Mouse (Mus musculus) G1E (cell line): ENCODE measurements at regions not wholly inside any gene's neighbourhood (a gene's known extent, or its start where the extent isn't known, plus 50 kb on each side); places are given as distances from the start of the nearest gene placed in this dataset.

Experiments used
- ATAC-seq: 2 replicates; pipeline ENCODE4 v1.8.0; 2016; ENCODE audit warnings: mild to moderate bottlenecking; ENCODE audit not compliant: insufficient number of reproducible peaks, poor library complexity, low FRiP score, severe bottlenecking; ENCODE audit errors: extremely low read depth
- DNase-seq: peaks from one replicate; pipeline ENCODE4 v3.0.0; 2012; ENCODE audit warnings: low spot score
- H3K27me3 ChIP-seq: 2 replicates; pipeline ENCODE4 v1.6.1; 2012; ENCODE audit warnings: mild to moderate bottlenecking, low read length, inconsistent platforms; ENCODE audit not compliant: insufficient read depth
- H3K36me3 ChIP-seq: replicated peaks from 2 replicates; pipeline ENCODE3; 2012; ENCODE audit warnings: mild to moderate bottlenecking, inconsistent platforms
- H3K4me1 ChIP-seq: 2 replicates; pipeline ENCODE4 v1.6.1; 2012; ENCODE audit warnings: low read depth, low read length, inconsistent platforms, mixed read lengths; ENCODE audit not compliant: insufficient read depth
- H3K4me3 ChIP-seq: 2 replicates; pipeline ENCODE4 v1.5.1; 2012; ENCODE audit warnings: low read depth, mild to moderate bottlenecking, inconsistent platforms, low read length, moderate library complexity, mixed read lengths
- H3K9me3 ChIP-seq: replicated peaks from 2 replicates; pipeline ENCODE4 v1.6.1; 2012; ENCODE audit warnings: inconsistent platforms
- CTCF ChIP-seq: IDR thresholded peaks from 2 replicates; pipeline ENCODE4 v1.5.1; 2012; ENCODE audit warnings: low read depth, low read length, inconsistent platforms, mixed read lengths
- GATA1 ChIP-seq: IDR thresholded peaks from 2 replicates; pipeline ENCODE4 v1.6.1; 2012; ENCODE audit warnings: borderline replicate concordance, low read length, inconsistent platforms, mixed read lengths
- GATA2 ChIP-seq: IDR thresholded peaks from 2 replicates; pipeline ENCODE4 v1.6.1; 2012; ENCODE audit warnings: low read depth, low read length, inconsistent platforms, borderline replicate concordance
- POLR2AphosphoS5 ChIP-seq: IDR thresholded peaks from 2 replicates; pipeline ENCODE4 v1.6.1; 2012; ENCODE audit warnings: low read depth, low read length, inconsistent platforms; ENCODE audit not compliant: insufficient replicate concordance
- TAL1 ChIP-seq: conservative IDR thresholded peaks from 2 replicates; pipeline ENCODE4 v1.6.1; 2012; ENCODE audit warnings: low read depth, low read length, inconsistent platforms, mixed read lengths

- H3K9me3 ChIP-seq: no peaks in the 10 kb centered on the region
- no peak for TF ChIP-seq GATA2
- no peak for TF ChIP-seq POLR2AphosphoS5
- TF ChIP-seq GATA1: no peak
- no peak for TF ChIP-seq TAL1
- no peaks in the 10 kb centered on the region; the same call in 1 of the 2 replicates for H3K27me3 ChIP-seq
- DNase-seq (no peak), ATAC-seq (no peak)
- H3K36me3 ChIP-seq: no peaks in the 10 kb centered on the region
- no peaks in the 10 kb centered on the region for H3K4me1 ChIP-seq
- no peak overlapping the region for H3K4me3 ChIP-seq
Observed at GRCm38 (mm10) chr11:64579826-64580225, 143.4 kb upstream of the F930015N05Rik start.

GRCm38 (mm10) chr11:64586056-64586455 is 149.6 kb upstream of the F930015N05Rik start:
- Histone ChIP-seq H3K36me3 (no peaks in the 10 kb centered on the region), H3K4me1 (no peaks in the 10 kb centered on the region), H3K27me3 (no peaks in the 10 kb centered on the region), H3K9me3 (no peaks in the 10 kb centered on the region), H3K4me3 (no peak overlapping the region)
- ATAC-seq (no peak), DNase-seq (no peak)
- TF ChIP-seq GATA2: no peak
- TF ChIP-seq CTCF: no peak
- TF ChIP-seq GATA1: no peak
- no peak for TF ChIP-seq TAL1
- TF ChIP-seq POLR2AphosphoS5: no peak

- no peaks in the 10 kb centered on the region for H3K36me3 ChIP-seq
- H3K27me3 ChIP-seq: no peaks in the 10 kb centered on the region
- TF ChIP-seq POLR2AphosphoS5: no peak
- no peak for TF ChIP-seq GATA1
- TF ChIP-seq GATA2: no peak
- no peak for TF ChIP-seq CTCF
- TF ChIP-seq TAL1: no peak
- ATAC-seq (no peak), DNase-seq (no peak)
- H3K9me3 ChIP-seq: no peaks in the 10 kb centered on the region
- no peak overlapping the region for H3K4me3 ChIP-seq
- no peaks in the 10 kb centered on the region for H3K4me1 ChIP-seq
Observed at GRCm38 (mm10) chr11:64587034-64587710, 150.7 kb upstream of the F930015N05Rik start.

GRCm38 (mm10) chr11:64587751-64588600 is 151.5 kb upstream of the F930015N05Rik start:
- Histone ChIP-seq H3K9me3 (no peaks in the 10 kb centered on the region), H3K27me3 (no peaks in the 10 kb centered on the region), H3K4me1 (no peaks in the 10 kb centered on the region), H3K4me3 (no peak overlapping the region), H3K36me3 (no peaks in the 10 kb centered on the region)
- TF ChIP-seq GATA1 (no peak), TAL1 (no peak), POLR2AphosphoS5 (no peak), GATA2 (no peak), CTCF (no peak)
- DNase-seq (no peak), ATAC-seq (no peak)

GRCm38 (mm10) chr11:64588601-64588989 is 152.1 kb upstream of the F930015N05Rik start:
- no peak for TF ChIP-seq GATA2
- no peak for TF ChIP-seq TAL1
- no peak for TF ChIP-seq CTCF
- no peak for TF ChIP-seq POLR2AphosphoS5
- TF ChIP-seq GATA1: no peak
- Histone ChIP-seq H3K36me3 (no peaks in the 10 kb centered on the region), H3K4me1 (no peaks in the 10 kb centered on the region), H3K4me3 (no peak overlapping the region), H3K9me3 (no peaks in the 10 kb centered on the region), H3K27me3 (no peaks in the 10 kb centered on the region)
- no peak for DNase-seq
- no peak for ATAC-seq

GRCm38 (mm10) chr11:64589026-64589425 is 152.6 kb upstream of the F930015N05Rik start:
- Histone ChIP-seq H3K4me3 (no peak overlapping the region), H3K36me3 (no peaks in the 10 kb centered on the region), H3K4me1 (no peaks in the 10 kb centered on the region), H3K27me3 (no peaks in the 10 kb centered on the region), H3K9me3 (no peaks in the 10 kb centered on the region)
- ATAC-seq (no peak), DNase-seq (no peak)
- TF ChIP-seq GATA1 (no peak), GATA2 (no peak), CTCF (no peak), TAL1 (no peak), POLR2AphosphoS5 (no peak)

- no peaks in the 10 kb centered on the region for H3K9me3 ChIP-seq
- H3K4me3 ChIP-seq: no peak overlapping the region
- TF ChIP-seq POLR2AphosphoS5: no peak
- H3K27me3 ChIP-seq: no peaks in the 10 kb centered on the region
- DNase-seq (no peak), ATAC-seq (no peak)
- H3K4me1 ChIP-seq: no peaks in the 10 kb centered on the region
- no peaks in the 10 kb centered on the region for H3K36me3 ChIP-seq
Observed at GRCm38 (mm10) chr11:64590091-64590490, 153.6 kb upstream of the F930015N05Rik start.
